Comparison of ENCODE assay signal across 19 mouse cellular contexts in genomic region chr3:109431285-109431684, GRCm38 (mm10).
DNase-seq lines count a peak whose midpoint lies in the region; ATAC-seq and TF ChIP-seq lines count a peak whose summit lies in the region.
"Had no signal": no experiment of that assay in that cellular context is flagged by ENCODE, and none has a peak within 500 bp of the region (broad histone marks: within the 10 kb centered on the region; RNA-seq: fewer than 3 reads in every experiment).

No protein-coding gene starts in this region.

- DNase-seq in embryonic facial prominence, embryonic 10.5 days (ENCODE audit: low spot score) = no peak
- DNase-seq in layer of hippocampus, adult 2 months (ENCODE audit: low spot score in 2 of 2) = peak; percentile 37 to 43
- no peak for DNase-seq in layer of hippocampus, adult 8-10 months (ENCODE audit: low spot score in 2 of 2)
- DNase-seq in 3T3-L1 (ENCODE audit: low read depth, low spot score) = peak; percentile 89
- DNase-seq in spleen, postnatal 14 days (ENCODE audit: low spot score in 2 of 2) = no peak
- DNase-seq in gastrocnemius, postnatal 36 days = no peak
- DNase-seq: adrenal gland, postnatal 10 days; cerebellum, adult 9-11 months; kidney, adult 18-20 months; kidney, postnatal 36 days; liver, postnatal 0 days; retina, postnatal 1 day; thymus, adult 18-20 months had no signal

- intact Hi-C loops in gastrocnemius, postnatal 36 days (cut with DNase I) = no loop called here

- H3K27ac ChIP-seq in embryonic facial prominence, embryonic 13.5 days = peak overlapping the region; percentile 78
- H3K27ac ChIP-seq in embryonic facial prominence, embryonic 10.5 days (replicated peaks) = no peak overlapping the region
- peak overlapping the region; percentile 49; the same call in 1 of the 2 replicates for H3K27ac ChIP-seq in layer of hippocampus, adult 2 months
- peak overlapping the region; percentile 82 for H3K27ac ChIP-seq in embryonic facial prominence, embryonic 15.5 days (replicated peaks)
- H3K27ac ChIP-seq: hindbrain, embryonic 15.5 days; left cerebral cortex, adult 2 months; limb, embryonic 12.5 days; neural tube, embryonic 13.5 days had no signal

- H3K9ac ChIP-seq in embryonic facial prominence, embryonic 13.5 days = no peak overlapping the region
- no peak overlapping the region for H3K9ac ChIP-seq in embryonic facial prominence, embryonic 15.5 days
- H3K9ac ChIP-seq: hindbrain, embryonic 15.5 days; limb, embryonic 12.5 days; liver, postnatal 0 days; neural tube, embryonic 13.5 days had no signal

- no peak for TF ChIP-seq CTCF in layer of hippocampus, adult 2 months (conservative IDR thresholded peaks at IDR 0.05)

- no peak overlapping the region for H3K4me3 ChIP-seq in embryonic facial prominence, embryonic 13.5 days
- no peak overlapping the region for H3K4me3 ChIP-seq in embryonic facial prominence, embryonic 10.5 days
- H3K4me3 ChIP-seq in layer of hippocampus, adult 2 months = no peak overlapping the region
- H3K4me3 ChIP-seq in embryonic facial prominence, embryonic 15.5 days (replicated peaks) = no peak overlapping the region
- H3K4me3 ChIP-seq: hindbrain, embryonic 15.5 days; left cerebral cortex, adult 2 months; limb, embryonic 12.5 days; neural tube, embryonic 13.5 days had no signal

- H3K27me3 ChIP-seq in embryonic facial prominence, embryonic 13.5 days = no peaks in the 10 kb centered on the region
- H3K27me3 ChIP-seq in embryonic facial prominence, embryonic 10.5 days (replicated peaks; ENCODE audit: low read depth, poor library complexity, severe bottlenecking) = no peaks in the 10 kb centered on the region
- no peaks in the 10 kb centered on the region for H3K27me3 ChIP-seq in embryonic facial prominence, embryonic 15.5 days
- H3K27me3 ChIP-seq: hindbrain, embryonic 15.5 days; limb, embryonic 12.5 days; neural tube, embryonic 13.5 days had no signal

- H3K4me2 ChIP-seq in embryonic facial prominence, embryonic 13.5 days = no peak overlapping the region
- H3K4me2 ChIP-seq in embryonic facial prominence, embryonic 15.5 days (replicated peaks) = no peak overlapping the region
- H3K4me2 ChIP-seq: hindbrain, embryonic 15.5 days; limb, embryonic 12.5 days; neural tube, embryonic 13.5 days had no signal

- H3K36me3 ChIP-seq in embryonic facial prominence, embryonic 13.5 days = no peaks in the 10 kb centered on the region
- no peaks in the 10 kb centered on the region for H3K36me3 ChIP-seq in embryonic facial prominence, embryonic 10.5 days (replicated peaks)
- no peaks in the 10 kb centered on the region for H3K36me3 ChIP-seq in embryonic facial prominence, embryonic 15.5 days
- H3K36me3 ChIP-seq: hindbrain, embryonic 15.5 days; limb, embryonic 12.5 days; neural tube, embryonic 13.5 days had no signal

- H3K4me1 ChIP-seq in embryonic facial prominence, embryonic 13.5 days = peaks cover 8% of the 10 kb centered on the region; the same call in 1 of the 2 replicates
- 0 out of 2 replicates have a peak, but pooled peaks cover 2% of the 10 kb centered on the region for H3K4me1 ChIP-seq in embryonic facial prominence, embryonic 10.5 days
- H3K4me1 ChIP-seq in embryonic facial prominence, embryonic 15.5 days = 0 out of 2 replicates have a peak, but pooled peaks cover 8% of the 10 kb centered on the region
- H3K4me1 ChIP-seq: hindbrain, embryonic 15.5 days; limb, embryonic 12.5 days; neural tube, embryonic 13.5 days had no signal

- 39% methylated on average over 1 of the region's 1 CpGs for WGBS in embryonic facial prominence, embryonic 13.5 days
- 72% methylated on average over 1 of the region's 1 CpGs for WGBS in embryonic facial prominence, embryonic 10.5 days
- 15% methylated on average over 1 of the region's 1 CpGs for WGBS in embryonic facial prominence, embryonic 15.5 days

- no peaks in the 10 kb centered on the region for H3K9me3 ChIP-seq in embryonic facial prominence, embryonic 13.5 days
- no peaks in the 10 kb centered on the region for H3K9me3 ChIP-seq in embryonic facial prominence, embryonic 10.5 days
- no peaks in the 10 kb centered on the region for H3K9me3 ChIP-seq in embryonic facial prominence, embryonic 15.5 days (replicated peaks)
- H3K9me3 ChIP-seq: hindbrain, embryonic 15.5 days; limb, embryonic 12.5 days; neural tube, embryonic 13.5 days had no signal

- ATAC-seq in embryonic facial prominence, embryonic 13.5 days (ENCODE audit: insufficient number of reproducible peaks, insufficient read depth, low FRiP score, low TSS enrichment, low read depth) = peak; percentile 82
- ATAC-seq in embryonic facial prominence, embryonic 15.5 days (ENCODE audit: insufficient number of reproducible peaks, low FRiP score, low TSS enrichment, low read depth) = peak; percentile 83; the same call in 1 of the 2 replicates
- ATAC-seq: liver, postnatal 0 days had no signal

Comparison
In these comparisons a context has a peak if more than half of its experiments do, and no peak if none do; other contexts are left out.
1. DNase-seq: peak in layer of hippocampus, adult 2 months (2 of 2) and 3T3-L1 (single experiment); none in embryonic facial prominence, embryonic 10.5 days (single experiment), layer of hippocampus, adult 8-10 months (0 of 2), spleen, postnatal 14 days (0 of 2) and gastrocnemius, postnatal 36 days (0 of 2).